Mouse (Mus musculus): ENCODE measurements around the gene Ppfibp1.

Ppfibp1 gene

DNA sequence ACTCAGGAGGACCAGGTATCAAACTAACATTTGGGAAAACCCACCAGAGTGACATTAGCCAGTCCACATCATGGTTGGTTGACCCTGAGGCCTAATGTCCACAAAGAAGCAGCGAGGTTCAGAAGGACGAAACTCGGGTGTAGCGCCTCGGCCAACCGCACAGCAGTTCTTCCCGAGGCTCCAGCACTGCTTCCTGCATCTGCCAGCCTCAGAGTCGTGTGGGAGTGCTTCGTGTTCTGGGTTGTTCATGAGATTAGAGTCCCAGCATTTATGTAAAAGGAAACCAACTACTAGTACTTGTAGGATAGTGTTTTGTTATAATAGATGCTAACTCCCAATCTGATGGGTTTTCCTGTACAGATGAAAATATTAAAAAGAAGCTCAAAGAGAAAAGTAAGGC, 111.0 kb downstream of the Ppfibp1 start:
- DNase-seq, result no peak

DNA sequence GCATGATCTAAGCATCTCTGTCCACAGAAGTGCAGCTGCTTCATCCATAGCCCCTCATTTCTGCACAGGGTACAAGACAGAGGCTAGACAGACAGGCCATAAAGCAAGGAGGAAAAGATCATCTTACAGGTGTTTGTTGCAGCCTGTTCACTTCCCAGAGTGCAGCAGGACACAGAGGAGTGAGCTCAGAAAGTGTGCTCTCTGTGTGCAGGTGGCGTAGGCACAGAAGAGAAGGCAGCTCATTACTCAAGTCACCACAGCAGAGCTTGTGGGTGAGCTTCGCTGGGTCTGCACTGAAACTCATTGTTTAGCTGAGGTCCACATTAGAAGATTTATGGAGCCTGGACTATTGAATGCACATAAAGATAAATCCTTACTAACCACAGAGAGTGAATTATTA, 111.5 kb downstream of the Ppfibp1 start:
- no peak for DNase-seq

GRCm38 (mm10) chr6:147008148-147008547, 119.9 kb downstream of the Ppfibp1 start:
- peak; percentile 21 to 81 for DNase-seq

GRCm38 (mm10) chr6:147010358-147010757, 122.1 kb downstream of the Ppfibp1 start:
- no peak for DNase-seq

- no peak for DNase-seq
Measured at GRCm38 (mm10) chr6:147010811-147011520, 122.7 kb downstream of the Ppfibp1 start.

- DNase-seq, result no peak
Measured at GRCm38 (mm10) chr6:147011555-147011954, 123.3 kb downstream of the Ppfibp1 start.

- DNase-seq, result no peak
Measured at GRCm38 (mm10) chr6:147011977-147012376, 123.7 kb downstream of the Ppfibp1 start.

- no peak for DNase-seq
Measured at GRCm38 (mm10) chr6:147013546-147013945, 125.3 kb downstream of the Ppfibp1 start.

DNA sequence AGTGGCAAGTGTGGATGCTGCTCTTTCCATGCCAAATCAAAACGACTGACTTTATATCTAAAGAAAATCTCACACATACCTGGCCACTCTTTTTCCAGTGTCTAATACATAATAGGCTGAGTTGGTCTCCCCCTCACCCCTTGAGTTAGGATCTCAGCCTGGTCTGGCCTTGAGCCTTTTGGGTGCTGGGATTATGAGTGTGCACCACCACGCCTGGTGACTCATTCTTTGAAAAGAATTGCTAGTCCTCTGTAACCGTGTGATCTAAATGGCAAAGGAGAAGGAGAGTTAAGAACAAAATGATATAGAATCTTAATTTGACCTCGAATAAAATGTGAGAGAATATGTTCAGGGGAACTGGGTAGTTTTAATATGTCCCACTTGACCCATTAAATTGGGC, 129.6 kb downstream of the Ppfibp1 start:
- DNase-seq, result no peak

DNA sequence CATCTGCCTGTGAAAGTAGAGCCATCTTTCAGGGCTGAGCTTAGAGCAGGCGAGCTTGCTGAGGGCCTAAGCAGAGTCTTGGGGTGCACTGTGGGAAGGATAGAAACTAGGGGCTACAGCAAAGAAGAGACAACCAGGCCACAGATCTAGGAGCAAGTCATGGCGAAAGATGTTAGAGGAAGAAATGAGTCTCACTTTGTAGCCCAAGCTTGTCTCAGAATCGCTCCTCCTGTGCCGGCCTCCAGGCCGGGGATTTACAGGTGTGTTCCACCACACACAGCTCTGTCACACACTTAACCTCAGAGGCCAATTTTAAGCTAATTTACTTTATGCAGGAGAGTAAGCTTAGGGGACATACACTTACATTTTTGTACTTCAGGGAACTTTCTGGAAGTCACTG, 130.1 kb downstream of the Ppfibp1 start:
- DNase-seq, result no peak

DNA sequence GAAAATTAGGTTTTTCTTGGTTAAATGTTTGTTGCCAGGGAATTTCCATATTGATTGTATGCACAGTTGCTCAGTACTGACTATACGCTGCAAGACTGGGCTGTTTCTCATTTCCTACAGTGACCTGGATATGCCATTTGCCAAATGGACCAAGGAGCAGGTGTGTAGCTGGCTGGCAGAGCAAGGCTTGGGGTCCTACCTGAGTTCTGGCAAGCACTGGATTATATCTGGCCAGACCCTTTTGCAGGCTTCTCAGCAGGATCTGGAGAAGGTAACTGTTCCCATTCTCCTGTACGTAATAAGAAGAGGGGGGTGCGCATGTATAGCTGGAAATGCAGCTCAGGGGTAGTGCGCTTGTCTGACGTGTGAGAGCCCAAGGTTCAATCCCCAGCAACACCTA, 132.9 kb downstream of the Ppfibp1 start:
- DNase-seq, result no peak

DNA sequence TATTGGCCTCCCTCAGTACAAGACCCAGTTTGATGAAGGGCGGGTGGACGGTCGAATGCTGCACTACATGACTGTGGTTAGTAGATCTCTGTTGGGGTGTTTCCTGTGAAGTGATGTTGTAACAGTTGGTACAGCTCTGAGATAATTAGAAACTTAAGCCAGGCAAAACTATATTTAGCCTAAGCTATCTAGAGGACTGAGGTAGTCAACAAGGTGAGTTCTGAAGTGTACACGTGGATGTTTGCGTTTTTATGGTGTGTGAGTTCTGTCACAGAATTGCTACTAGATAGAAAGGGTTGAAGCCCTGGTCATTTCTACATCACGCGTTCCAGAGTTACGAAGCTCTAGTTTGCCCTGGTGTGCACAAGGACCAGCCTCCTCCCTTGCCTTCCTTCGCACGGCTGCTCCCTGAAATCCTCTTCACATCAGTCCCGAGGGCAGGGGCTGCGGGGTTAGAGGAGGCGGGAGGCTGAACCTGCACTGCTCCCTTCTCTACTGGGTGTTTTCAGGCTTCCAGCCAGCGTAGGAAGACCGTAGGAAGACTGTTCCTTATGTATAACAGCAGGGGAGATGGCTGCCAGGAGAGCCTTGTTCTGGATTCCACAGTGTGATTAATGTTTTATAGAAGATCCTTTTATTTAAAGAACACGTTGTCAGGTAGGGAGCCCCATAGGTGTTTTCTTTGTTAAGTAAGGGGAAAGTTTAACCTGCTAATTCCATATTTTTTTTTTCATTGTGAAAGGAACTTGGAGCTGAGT, 134.3 kb downstream of the Ppfibp1 start:
- DNase-seq, result no peak

GRCm38 (mm10) chr6:147023133-147023395, 134.8 kb downstream of the Ppfibp1 start:
- DNase-seq, result no peak

GRCm38 (mm10) chr6:147023568-147023967, 135.3 kb downstream of the Ppfibp1 start:
- no peak for DNase-seq

DNA sequence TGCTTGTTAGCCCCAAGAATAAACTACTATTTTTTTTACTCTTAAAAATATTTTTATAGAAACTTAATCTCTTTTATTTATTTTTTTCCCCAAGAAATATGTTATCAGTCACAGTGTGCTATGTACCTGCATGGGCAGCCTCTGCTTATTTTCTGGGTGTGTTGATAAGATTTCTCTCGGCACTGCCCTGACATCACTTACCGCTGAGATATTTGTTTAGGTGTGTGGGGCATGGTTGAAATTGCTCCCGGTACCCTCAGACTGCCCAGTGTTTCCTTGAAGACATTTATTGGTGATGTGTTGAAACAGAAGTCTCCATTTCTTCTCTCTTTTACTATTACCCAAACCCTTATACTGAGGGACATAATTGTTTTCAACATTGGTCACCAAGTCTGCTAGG, 136.5 kb downstream of the Ppfibp1 start:
- no peak for DNase-seq

- DNase-seq, result no peak
Measured at GRCm38 (mm10) chr6:147028396-147028795, 140.1 kb downstream of the Ppfibp1 start.

GRCm38 (mm10) chr6:147029591-147029990, 141.3 kb downstream of the Ppfibp1 start:
- no peak for DNase-seq

- no peak for DNase-seq
Measured at GRCm38 (mm10) chr6:147030096-147030885, 142.0 kb downstream of the Ppfibp1 start.

DNA sequence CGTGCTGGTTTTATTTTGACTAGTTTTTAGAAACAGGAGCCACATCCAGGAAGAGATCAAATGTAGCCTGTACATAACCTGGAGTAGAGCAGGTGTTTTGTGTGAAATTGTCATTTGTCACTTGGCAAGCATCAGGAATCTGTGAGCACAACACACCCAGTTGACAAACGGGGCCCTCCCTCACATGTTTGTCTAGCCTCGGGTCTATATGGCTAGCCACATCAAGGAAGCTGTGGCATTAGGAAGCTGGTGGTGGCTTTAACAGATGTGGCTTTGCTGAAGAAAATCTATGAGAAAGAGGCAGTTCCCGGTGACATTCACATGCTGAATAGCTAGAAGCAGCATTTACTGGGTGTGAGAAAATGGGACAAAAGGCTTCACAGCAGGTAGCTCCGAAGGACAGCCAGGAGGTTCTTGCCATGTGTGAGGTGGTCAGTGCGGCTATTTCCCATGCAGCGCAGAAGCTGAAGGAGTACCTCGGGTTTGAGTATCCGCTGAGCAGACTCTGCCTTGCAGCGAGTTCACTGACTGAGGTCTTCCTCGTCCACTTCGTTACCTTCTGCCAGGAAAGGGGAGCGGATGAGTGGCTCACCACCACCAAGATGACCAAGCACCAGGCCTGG, 144.1 kb downstream of the Ppfibp1 start, which contains the start of gene Rep15:
TSS of gene Rep15 (plus strand) at position 282 of the 623 bp plus-strand sequence.
- no peak for DNase-seq

GRCm38 (mm10) chr6:147042291-147043290, 154.3 kb downstream of the Ppfibp1 start, which contains the start of gene Mrps35:
TSS of gene Mrps35 (plus strand) at chr6:147042764.
- DNase-seq, result peak; percentile 92 to 97

- no peak for DNase-seq
Measured at GRCm38 (mm10) chr6:147043633-147044032, 155.3 kb downstream of the Ppfibp1 start.
